Mouse (Mus musculus) layer of hippocampus, adult 8-10 months (tissue): ENCODE data around the gene Acp4. TPM values are rescaled to one million over a fixed set of nuclear protein-coding genes. Genes with fewer than 3 reads are reported as not detected.

Source experiments
- total RNA-seq, 4 experiments: library from RNA; stranded (reverse); gene quantifications; 2 replicates each; pipeline ENCODE4 v1.2.4; 2022

Acp4 gene
- total RNA-seq, 4 experiments from 2014 or later = not detected

Other genes starting within 250 kb of the Acp4 start
- gene Klk1b26, start 245.2 kb downstream of the Acp4 start, total RNA-seq = not detected
- not detected for gene Klk1b27, start 205.1 kb downstream of the Acp4 start, total RNA-seq
- gene Klk1b21, start 155.1 kb downstream of the Acp4 start, total RNA-seq = not detected
- gene Klk1b22, start 144.7 kb downstream of the Acp4 start, total RNA-seq = not detected
- not detected for gene Klk1b16, start 120.6 kb downstream of the Acp4 start, total RNA-seq
- gene Klk1b24, start 69.1 kb downstream of the Acp4 start, total RNA-seq = not detected
- gene Klk1b3, start 59.2 kb downstream of the Acp4 start, total RNA-seq = not detected
- not detected for gene Klk1b4, start 49.9 kb downstream of the Acp4 start, total RNA-seq
- not detected for gene Klk1b5, start 41.4 kb downstream of the Acp4 start, total RNA-seq
- gene Klk1, start 32.0 kb downstream of the Acp4 start, total RNA-seq = not detected
- gene Gm36864, start 21.2 kb downstream of the Acp4 start, total RNA-seq = not detected
- gene 1700028J19Rik, start 10.7 kb downstream of the Acp4 start, total RNA-seq = 1 to 10 TPM; 1.3 to 2.4 (median 1.7) TPM
- gene 2410002F23Rik, start 10.7 kb downstream of the Acp4 start, total RNA-seq = 10 to 100 TPM; 76.7 to 94.0 (median 85.5) TPM
- gene Gm15517, start 4.1 kb upstream of the Acp4 start, total RNA-seq = not detected
- 1 to 10 TPM; 3.6 to 4.2 (median 3.6) TPM for gene Clec11a, start 49.5 kb upstream of the Acp4 start, total RNA-seq
- gene Shank1, start 52.9 kb upstream of the Acp4 start, total RNA-seq = 100 to 1,000 TPM; 568 to 623 (median 583) TPM
- gene Syt3, start 126.7 kb upstream of the Acp4 start, total RNA-seq = 10 to 100 TPM; 82.9 to 94.7 (median 87.0) TPM
- gene 1700008O03Rik, start 128.4 kb upstream of the Acp4 start, total RNA-seq = 1 to 10 TPM; 2.2 to 4.3 (median 2.8) TPM
- 100 to 1,000 TPM; 278 to 302 (median 291) TPM for gene Lrrc4b, start 171.6 kb upstream of the Acp4 start, total RNA-seq
- gene Aspdh, start 208.0 kb upstream of the Acp4 start, total RNA-seq = 10 to 100 TPM; 11.1 to 13.6 (median 12.4) TPM
- gene Josd2, start 210.6 kb upstream of the Acp4 start, total RNA-seq = 100 to 1,000 TPM in 2 of 4 experiments, 10 to 100 TPM in 2; 97.1 to 114 (median 103) TPM
- 100 to 1,000 TPM; 201 to 225 (median 215) TPM for gene Emc10, start 239.2 kb upstream of the Acp4 start, total RNA-seq
- 10 to 100 TPM; 15.5 to 21.6 (median 19.0) TPM for gene Fam71e1, start 239.2 kb upstream of the Acp4 start, total RNA-seq